Mouse (Mus musculus): Measurements from ENCODE around the gene Senp3. TPM values are rescaled to one million over a fixed set of nuclear protein-coding genes. Genes with fewer than 3 reads are reported as not detected.

Senp3 gene
- polyA plus RNA-seq (2014; fragmentation: Illumina TruSeq; extraction: RNeasy Lipid Tissue Mini Kit (QIAGEN cat#74804); ENCODE audit: low read depth, low replicate concordance): 56.8 TPM

GRCm38 (mm10) chr11:69681314-69682208, at the start of gene Senp3:
TSS of gene Senp3 (minus strand) at chr11:69682084.

GRCm38 (mm10) chr11:69695361-69696181, 13.7 kb upstream of the Senp3 start, which contains the start of the genes Tnfsf12 and Tnfsfm13:
TSS of gene Tnfsf12 (minus strand) at chr11:69695849.
TSS of gene Tnfsfm13 (minus strand) at chr11:69696098.

GRCm38 (mm10) chr11:69685526-69686148, 3.8 kb upstream of the Senp3 start, which contains the start of gene Tnfsf13:
TSS of gene Tnfsf13 (minus strand) at chr11:69685784.

GRCm38 (mm10) chr11:69672211-69672706, 9.6 kb downstream of the Senp3 start, which contains the start of gene Eif4a1:
TSS of gene Eif4a1 (minus strand) at chr11:69672423.

GRCm38 (mm10) chr11:69665961-69666664, 15.8 kb downstream of the Senp3 start, which contains the start of gene Cd68:
TSS of gene Cd68 (minus strand) at chr11:69666153.

GRCm38 (mm10) chr11:69662213-69662966, 19.5 kb downstream of the Senp3 start, which contains the start of gene Mpdu1:
TSS of gene Mpdu1 (minus strand) at chr11:69662642.

GRCm38 (mm10) chr11:69655264-69656064, 26.4 kb downstream of the Senp3 start, which contains the start of gene Sox15:
TSS of gene Sox15 (plus strand) at chr11:69655314.

GRCm38 (mm10) chr11:69632284-69633089, 49.4 kb downstream of the Senp3 start, which contains the start of gene Fxr2:
TSS of gene Fxr2 (plus strand) at chr11:69632990.

Other genes starting within 250 kb of the Senp3 start
- not detected for gene Dnah2, start 133.0 kb downstream of the Senp3 start, polyA plus RNA-seq (2014; fragmentation: Illumina TruSeq; extraction: RNeasy Lipid Tissue Mini Kit (QIAGEN cat#74804); ENCODE audit: low read depth, low replicate concordance)
- 0.29 TPM for gene Efnb3, start 121.9 kb downstream of the Senp3 start, polyA plus RNA-seq (2014; fragmentation: Illumina TruSeq; extraction: RNeasy Lipid Tissue Mini Kit (QIAGEN cat#74804); ENCODE audit: low read depth, low replicate concordance)
- 1.6 TPM for gene Wrap53, start 101.8 kb downstream of the Senp3 start, polyA plus RNA-seq (2014; fragmentation: Illumina TruSeq; extraction: RNeasy Lipid Tissue Mini Kit (QIAGEN cat#74804); ENCODE audit: low read depth, low replicate concordance)
- 8.5 TPM for gene Trp53, start 101.7 kb downstream of the Senp3 start, polyA plus RNA-seq (2014; fragmentation: Illumina TruSeq; extraction: RNeasy Lipid Tissue Mini Kit (QIAGEN cat#74804); ENCODE audit: low read depth, low replicate concordance)
- gene Atp1b2, start 76.1 kb downstream of the Senp3 start, polyA plus RNA-seq (2014; fragmentation: Illumina TruSeq; extraction: RNeasy Lipid Tissue Mini Kit (QIAGEN cat#74804); ENCODE audit: low read depth, low replicate concordance): 31.6 TPM
- not detected for gene Shbg, start 64.2 kb downstream of the Senp3 start, polyA plus RNA-seq (2014; fragmentation: Illumina TruSeq; extraction: RNeasy Lipid Tissue Mini Kit (QIAGEN cat#74804); ENCODE audit: low read depth, low replicate concordance)
- 2.8 TPM for gene Sat2, start 60.1 kb downstream of the Senp3 start, polyA plus RNA-seq (2014; fragmentation: Illumina TruSeq; extraction: RNeasy Lipid Tissue Mini Kit (QIAGEN cat#74804); ENCODE audit: low read depth, low replicate concordance)
- 14.5 TPM for gene Fxr2, start 49.1 kb downstream of the Senp3 start, polyA plus RNA-seq (2014; fragmentation: Illumina TruSeq; extraction: RNeasy Lipid Tissue Mini Kit (QIAGEN cat#74804); ENCODE audit: low read depth, low replicate concordance)
- gene Sox15, start 26.8 kb downstream of the Senp3 start, polyA plus RNA-seq (2014; fragmentation: Illumina TruSeq; extraction: RNeasy Lipid Tissue Mini Kit (QIAGEN cat#74804); ENCODE audit: low read depth, low replicate concordance): not detected
- gene Mpdu1, start 19.4 kb downstream of the Senp3 start, polyA plus RNA-seq (2014; fragmentation: Illumina TruSeq; extraction: RNeasy Lipid Tissue Mini Kit (QIAGEN cat#74804); ENCODE audit: low read depth, low replicate concordance): 23.0 TPM
- 4.0 TPM for gene Cd68, start 15.9 kb downstream of the Senp3 start, polyA plus RNA-seq (2014; fragmentation: Illumina TruSeq; extraction: RNeasy Lipid Tissue Mini Kit (QIAGEN cat#74804); ENCODE audit: low read depth, low replicate concordance)
- gene Eif4a1, start 9.7 kb downstream of the Senp3 start, polyA plus RNA-seq (2014; fragmentation: Illumina TruSeq; extraction: RNeasy Lipid Tissue Mini Kit (QIAGEN cat#74804); ENCODE audit: low read depth, low replicate concordance): 617 TPM
- 8.3 TPM for gene Tnfsf13, start 3.7 kb upstream of the Senp3 start, polyA plus RNA-seq (2014; fragmentation: Illumina TruSeq; extraction: RNeasy Lipid Tissue Mini Kit (QIAGEN cat#74804); ENCODE audit: low read depth, low replicate concordance)
- gene Tnfsf12, start 13.8 kb upstream of the Senp3 start, polyA plus RNA-seq (2014; fragmentation: Illumina TruSeq; extraction: RNeasy Lipid Tissue Mini Kit (QIAGEN cat#74804); ENCODE audit: low read depth, low replicate concordance): 2.2 TPM
- gene Tnfsfm13, start 14.0 kb upstream of the Senp3 start, polyA plus RNA-seq (2014; fragmentation: Illumina TruSeq; extraction: RNeasy Lipid Tissue Mini Kit (QIAGEN cat#74804); ENCODE audit: low read depth, low replicate concordance): 1.6 TPM
- gene Polr2a, start 76.6 kb upstream of the Senp3 start, polyA plus RNA-seq (2014; fragmentation: Illumina TruSeq; extraction: RNeasy Lipid Tissue Mini Kit (QIAGEN cat#74804); ENCODE audit: low read depth, low replicate concordance): 37.7 TPM
- not detected for gene Slc35g3, start 79.9 kb upstream of the Senp3 start, polyA plus RNA-seq (2014; fragmentation: Illumina TruSeq; extraction: RNeasy Lipid Tissue Mini Kit (QIAGEN cat#74804); ENCODE audit: low read depth, low replicate concordance)
- gene Zbtb4, start 83.8 kb upstream of the Senp3 start, polyA plus RNA-seq (2014; fragmentation: Illumina TruSeq; extraction: RNeasy Lipid Tissue Mini Kit (QIAGEN cat#74804); ENCODE audit: low read depth, low replicate concordance): 35.4 TPM
- gene Chrnb1, start 113.9 kb upstream of the Senp3 start, polyA plus RNA-seq (2014; fragmentation: Illumina TruSeq; extraction: RNeasy Lipid Tissue Mini Kit (QIAGEN cat#74804); ENCODE audit: low read depth, low replicate concordance): 1.3 TPM
- gene Fgf11, start 119.8 kb upstream of the Senp3 start, polyA plus RNA-seq (2014; fragmentation: Illumina TruSeq; extraction: RNeasy Lipid Tissue Mini Kit (QIAGEN cat#74804); ENCODE audit: low read depth, low replicate concordance): 5.0 TPM
- not detected for gene Tmem102, start 123.5 kb upstream of the Senp3 start, polyA plus RNA-seq (2014; fragmentation: Illumina TruSeq; extraction: RNeasy Lipid Tissue Mini Kit (QIAGEN cat#74804); ENCODE audit: low read depth, low replicate concordance)
- not detected for gene Gm39566, start 133.2 kb upstream of the Senp3 start, polyA plus RNA-seq (2014; fragmentation: Illumina TruSeq; extraction: RNeasy Lipid Tissue Mini Kit (QIAGEN cat#74804); ENCODE audit: low read depth, low replicate concordance)
- gene Spem2, start 136.4 kb upstream of the Senp3 start, polyA plus RNA-seq (2014; fragmentation: Illumina TruSeq; extraction: RNeasy Lipid Tissue Mini Kit (QIAGEN cat#74804); ENCODE audit: low read depth, low replicate concordance): not detected
- not detected for gene Spem1, start 140.1 kb upstream of the Senp3 start, polyA plus RNA-seq (2014; fragmentation: Illumina TruSeq; extraction: RNeasy Lipid Tissue Mini Kit (QIAGEN cat#74804); ENCODE audit: low read depth, low replicate concordance)
- 1.5 TPM for gene Nlgn2, start 155.7 kb upstream of the Senp3 start, polyA plus RNA-seq (2014; fragmentation: Illumina TruSeq; extraction: RNeasy Lipid Tissue Mini Kit (QIAGEN cat#74804); ENCODE audit: low read depth, low replicate concordance)
- 24.3 TPM for gene Tmem256, start 156.4 kb upstream of the Senp3 start, polyA plus RNA-seq (2014; fragmentation: Illumina TruSeq; extraction: RNeasy Lipid Tissue Mini Kit (QIAGEN cat#74804); ENCODE audit: low read depth, low replicate concordance)
- 1.6 TPM for gene Plscr3, start 164.3 kb upstream of the Senp3 start, polyA plus RNA-seq (2014; fragmentation: Illumina TruSeq; extraction: RNeasy Lipid Tissue Mini Kit (QIAGEN cat#74804); ENCODE audit: low read depth, low replicate concordance)
- not detected for gene Tnk1, start 176.6 kb upstream of the Senp3 start, polyA plus RNA-seq (2014; fragmentation: Illumina TruSeq; extraction: RNeasy Lipid Tissue Mini Kit (QIAGEN cat#74804); ENCODE audit: low read depth, low replicate concordance)
- not detected for gene Tmem95, start 195.9 kb upstream of the Senp3 start, polyA plus RNA-seq (2014; fragmentation: Illumina TruSeq; extraction: RNeasy Lipid Tissue Mini Kit (QIAGEN cat#74804); ENCODE audit: low read depth, low replicate concordance)
- 2.4 TPM for gene Kctd11, start 199.3 kb upstream of the Senp3 start, polyA plus RNA-seq (2014; fragmentation: Illumina TruSeq; extraction: RNeasy Lipid Tissue Mini Kit (QIAGEN cat#74804); ENCODE audit: low read depth, low replicate concordance)
- gene Acap1, start 213.5 kb upstream of the Senp3 start, polyA plus RNA-seq (2014; fragmentation: Illumina TruSeq; extraction: RNeasy Lipid Tissue Mini Kit (QIAGEN cat#74804); ENCODE audit: low read depth, low replicate concordance): not detected
- not detected for gene 2810408A11Rik, start 218.9 kb upstream of the Senp3 start, polyA plus RNA-seq (2014; fragmentation: Illumina TruSeq; extraction: RNeasy Lipid Tissue Mini Kit (QIAGEN cat#74804); ENCODE audit: low read depth, low replicate concordance)
- 3.1 TPM for gene Neurl4, start 219.0 kb upstream of the Senp3 start, polyA plus RNA-seq (2014; fragmentation: Illumina TruSeq; extraction: RNeasy Lipid Tissue Mini Kit (QIAGEN cat#74804); ENCODE audit: low read depth, low replicate concordance)
- 22.9 TPM for gene Gps2, start 231.8 kb upstream of the Senp3 start, polyA plus RNA-seq (2014; fragmentation: Illumina TruSeq; extraction: RNeasy Lipid Tissue Mini Kit (QIAGEN cat#74804); ENCODE audit: low read depth, low replicate concordance)
- 242 TPM for gene Eif5a, start 239.9 kb upstream of the Senp3 start, polyA plus RNA-seq (2014; fragmentation: Illumina TruSeq; extraction: RNeasy Lipid Tissue Mini Kit (QIAGEN cat#74804); ENCODE audit: low read depth, low replicate concordance)